Mouse (Mus musculus) intestine, embryonic 15.5 days (tissue): ENCODE data around the gene Pla2g2f. TPM values are rescaled to one million over a fixed set of nuclear protein-coding genes. Genes with fewer than 3 reads are reported as not detected.

Experiments used
- polyA plus RNA-seq: library from polyadenylated mRNA; unstranded; fragments of >200 nt; fragmentation: Nextera tagmentation; extraction: Ambion mirVana; gene quantifications from 2 replicates; pipeline ENCODE4 v1.2.1, GENCODE M21; 2015

Gene Pla2g2f
- polyA plus RNA-seq, 1 experiment from 2014 or later: 1.5 TPM

Other genes with a start within 250 kb of the Pla2g2f start
- gene Vwa5b1, start 121.7 kb downstream of the Pla2g2f start, polyA plus RNA-seq: 0.19 and 0.28 TPM in 2 replicates
- 0.23 and 0.25 TPM in 2 replicates for gene Pla2g2c, start 32.8 kb downstream of the Pla2g2f start, polyA plus RNA-seq
- gene Ubxn10, start 20.5 kb downstream of the Pla2g2f start, polyA plus RNA-seq: 1.3 and 1.7 TPM in 2 replicates
- 0.92 and 0.99 TPM in 2 replicates for gene Pla2g2d, start 18.1 kb upstream of the Pla2g2f start, polyA plus RNA-seq
- gene Pla2g5, start 105.9 kb upstream of the Pla2g2f start, polyA plus RNA-seq: 0.15 and 0.29 TPM in 2 replicates
- gene Gm13030, start 116.3 kb upstream of the Pla2g2f start, polyA plus RNA-seq: not detected in 2 replicates
- not detected in 2 replicates for gene Pla2g2e, start 120.3 kb upstream of the Pla2g2f start, polyA plus RNA-seq
- 4.5 and 6.2 TPM in 2 replicates for gene Otud3, start 156.3 kb upstream of the Pla2g2f start, polyA plus RNA-seq
- gene Rnf186, start 209.5 kb upstream of the Pla2g2f start, polyA plus RNA-seq: 79.5 and 98.0 TPM in 2 replicates
- gene Tmco4, start 215.3 kb upstream of the Pla2g2f start, polyA plus RNA-seq: 14.1 and 14.3 TPM in 2 replicates